Mouse (Mus musculus) hindlimb bud, embryonic 11.5 days (tissue): ENCODE results near the gene Uimc1.

Experiments used
- DNase-seq: peaks from one replicate; pipeline ENCODE4 v3.0.0-alpha.2; 2012; ENCODE audit warnings: low read depth, low spot score; ENCODE audit errors: extremely low spot score

The Uimc1 gene

GRCm38 (mm10) chr13:55058042-55058441 lies 42.1 kb downstream of the Uimc1 start:
- peak; percentile 1 for DNase-seq

GRCm38 (mm10) chr13:55047706-55048105 lies 52.4 kb downstream of the Uimc1 start:
- no peak for DNase-seq

- no peak for DNase-seq
Measured at GRCm38 (mm10) chr13:55040016-55040415, 60.1 kb downstream of the Uimc1 start.

- no peak for DNase-seq
Measured at GRCm38 (mm10) chr13:55024215-55024614, 75.9 kb downstream of the Uimc1 start.

GRCm38 (mm10) chr13:55022715-55023114 lies 77.4 kb downstream of the Uimc1 start:
- DNase-seq, result no peak

- no peak for DNase-seq
Measured at GRCm38 (mm10) chr13:55022256-55022655, 77.8 kb downstream of the Uimc1 start.

- no peak for DNase-seq
Measured at GRCm38 (mm10) chr13:55021194-55021779, 78.8 kb downstream of the Uimc1 start, which contains the start of gene Hk3. Gene Hk3 (minus strand): TSS chr13:55021385.

- no peak for DNase-seq
Measured at GRCm38 (mm10) chr13:55020051-55020450, 80.0 kb downstream of the Uimc1 start.

GRCm38 (mm10) chr13:55019181-55019580 lies 80.9 kb downstream of the Uimc1 start:
- no peak for DNase-seq

GRCm38 (mm10) chr13:55018700-55019099 lies 81.4 kb downstream of the Uimc1 start:
- no peak for DNase-seq

- no peak for DNase-seq
Measured at GRCm38 (mm10) chr13:55017898-55018599, 82.1 kb downstream of the Uimc1 start.

GRCm38 (mm10) chr13:55017154-55017897 lies 82.8 kb downstream of the Uimc1 start:
- no peak for DNase-seq

GRCm38 (mm10) chr13:55014451-55014850 lies 85.6 kb downstream of the Uimc1 start:
- DNase-seq, result no peak

- no peak for DNase-seq
Measured at GRCm38 (mm10) chr13:55013702-55014344, 86.3 kb downstream of the Uimc1 start.

- DNase-seq, result no peak
Measured at GRCm38 (mm10) chr13:55011981-55012478, 88.1 kb downstream of the Uimc1 start.

- no peak for DNase-seq
Measured at GRCm38 (mm10) chr13:55011103-55011502, 89.0 kb downstream of the Uimc1 start.

- DNase-seq, result no peak
Measured at GRCm38 (mm10) chr13:55008589-55008988, 91.5 kb downstream of the Uimc1 start.

- no peak for DNase-seq
Measured at GRCm38 (mm10) chr13:55006415-55006742, 93.7 kb downstream of the Uimc1 start.

GRCm38 (mm10) chr13:55005691-55006414 lies 94.2 kb downstream of the Uimc1 start:
- DNase-seq, result no peak

GRCm38 (mm10) chr13:55004646-55005045 lies 95.5 kb downstream of the Uimc1 start:
- DNase-seq, result no peak

GRCm38 (mm10) chr13:55002090-55002489 lies 98.0 kb downstream of the Uimc1 start:
- DNase-seq, result no peak
